ENCODE assay signal across 8 mouse cellular contexts in genomic region chr19:46761247-46761946, GRCm38 (mm10). TPM values are rescaled to one million over a fixed set of nuclear protein-coding genes. Genes with fewer than 3 reads are reported as not detected.
DNase-seq lines count a peak whose midpoint lies in the region; ATAC-seq and TF ChIP-seq lines count a peak whose summit lies in the region.

Gene Cnnm2 (plus strand): TSS chr19:46761596.

- no peaks in the 10 kb centered on the region for H3K36me3 ChIP-seq in embryonic facial prominence, embryonic 13.5 days
- H3K36me3 ChIP-seq in kidney, adult 2 months (ENCODE audit: control insufficient read depth, insufficient read depth, low read length), result no peaks in the 10 kb centered on the region
- H3K36me3 ChIP-seq in limb, embryonic 12.5 days, result no peaks in the 10 kb centered on the region
- H3K36me3 ChIP-seq in midbrain, embryonic 15.5 days (replicated peaks), result no peaks in the 10 kb centered on the region
- H3K36me3 ChIP-seq in spleen, adult 2 months (ENCODE audit: control insufficient read depth, insufficient read depth, low read length), result no peaks in the 10 kb centered on the region

- H3K27ac ChIP-seq in embryonic facial prominence, embryonic 13.5 days, result peak within 1 kb of the TSS; percentile 72
- H3K27ac ChIP-seq in kidney, adult 2 months (ENCODE audit: insufficient read depth, low read depth, low read length), result peak within 1 kb of the TSS; percentile 54
- H3K27ac ChIP-seq in limb, embryonic 12.5 days, result no peak within 1 kb of the TSS
- peak within 1 kb of the TSS; percentile 95 for H3K27ac ChIP-seq in midbrain, embryonic 15.5 days
- H3K27ac ChIP-seq in spleen, adult 2 months (ENCODE audit: insufficient read depth, low read length), result peak within 1 kb of the TSS; percentile 69

- peaks cover 49% of the 10 kb centered on the region for H3K27me3 ChIP-seq in embryonic facial prominence, embryonic 13.5 days
- H3K27me3 ChIP-seq in kidney, adult 2 months (replicated peaks; ENCODE audit: control insufficient read depth, insufficient read depth, low read length), result no peaks in the 10 kb centered on the region
- H3K27me3 ChIP-seq in limb, embryonic 12.5 days, result peaks cover 51% of the 10 kb centered on the region
- peaks cover 2% of the 10 kb centered on the region for H3K27me3 ChIP-seq in midbrain, embryonic 15.5 days (replicated peaks)
- H3K27me3 ChIP-seq in spleen, adult 2 months (ENCODE audit: control insufficient read depth, insufficient read depth, low read length), result peaks cover 8% of the 10 kb centered on the region

- peak; percentile 38 for TF ChIP-seq POLR2A in kidney, adult 2 months (IDR thresholded peaks at IDR 0.05; ENCODE audit: low read depth, low read length)
- TF ChIP-seq POLR2A in spleen, adult 2 months (IDR thresholded peaks at IDR 0.05; ENCODE audit: low read depth, low read length), result no peak

- H3K4me3 ChIP-seq in embryonic facial prominence, embryonic 13.5 days, result peak within 1 kb of the TSS; percentile 77
- peak within 1 kb of the TSS; percentile 63 for H3K4me3 ChIP-seq in kidney, adult 2 months (ENCODE audit: insufficient read depth, low read depth, low read length)
- peak within 1 kb of the TSS; percentile 79 for H3K4me3 ChIP-seq in limb, embryonic 12.5 days (replicated peaks)
- peak within 1 kb of the TSS; percentile 87 for H3K4me3 ChIP-seq in midbrain, embryonic 15.5 days
- H3K4me3 ChIP-seq in spleen, adult 2 months (ENCODE audit: extremely low read depth, insufficient read depth, insufficient read length), result peak within 1 kb of the TSS; percentile 94

- DNase-seq in 3134 (ENCODE audit: extremely low read depth, insufficient read length, low spot score), result peak; percentile 99
- DNase-seq in adrenal gland, postnatal 36 days, result peak; percentile 100
- DNase-seq in heart, adult 18-20 months, result peak; percentile 100
- peak; percentile 100 for DNase-seq in kidney, adult 2 months
- DNase-seq in spleen, adult 2 months (ENCODE audit: low read depth in 1 of 2, low spot score in 2 of 2), result peak; percentile 99 to 100

- H3K9me3 ChIP-seq in embryonic facial prominence, embryonic 13.5 days, result no peaks in the 10 kb centered on the region
- H3K9me3 ChIP-seq in limb, embryonic 12.5 days, result no peaks in the 10 kb centered on the region
- no peaks in the 10 kb centered on the region for H3K9me3 ChIP-seq in midbrain, embryonic 15.5 days

- WGBS in embryonic facial prominence, embryonic 13.5 days, result under 1% methylated on average over 56 of the region's 59 CpGs
- WGBS in kidney, adult 2 months, result under 1% methylated on average over 59 of the region's 59 CpGs
- WGBS in limb, embryonic 12.5 days, result under 1% methylated on average over 59 of the region's 59 CpGs
- 0% methylated on average over 50 of the region's 59 CpGs for WGBS in midbrain, embryonic 15.5 days
- 1% methylated on average over 59 of the region's 59 CpGs for WGBS in spleen, adult 2 months

- peak within 1 kb of the TSS; percentile 100 for H3K4me2 ChIP-seq in embryonic facial prominence, embryonic 13.5 days
- H3K4me2 ChIP-seq in limb, embryonic 12.5 days, result peak within 1 kb of the TSS; percentile 99
- H3K4me2 ChIP-seq in midbrain, embryonic 15.5 days, result peak within 1 kb of the TSS; percentile 96

- ATAC-seq in embryonic facial prominence, embryonic 13.5 days (ENCODE audit: insufficient number of reproducible peaks, insufficient read depth, low FRiP score, low TSS enrichment, low read depth), result peak; percentile 96
- ATAC-seq in limb, embryonic 12.5 days (ENCODE audit: insufficient number of reproducible peaks, insufficient read depth, low FRiP score, low TSS enrichment, low read depth), result peak; percentile 97
- peak; percentile 98 for ATAC-seq in midbrain, embryonic 15.5 days (replicated peaks)

- no peak for TF ChIP-seq CTCF in kidney, adult 2 months (conservative IDR thresholded peaks at IDR 0.05; ENCODE audit: insufficient read depth, insufficient read length, low read depth, low read length)
- no peak for TF ChIP-seq CTCF in spleen, adult 2 months (IDR thresholded peaks at IDR 0.05; ENCODE audit: extremely low read depth, insufficient read depth, insufficient read length, insufficient replicate concordance)

- H3K9ac ChIP-seq in embryonic facial prominence, embryonic 13.5 days, result peak within 1 kb of the TSS; percentile 75
- peak within 1 kb of the TSS; percentile 66 for H3K9ac ChIP-seq in limb, embryonic 12.5 days (replicated peaks)
- H3K9ac ChIP-seq in midbrain, embryonic 15.5 days, result peak within 1 kb of the TSS; percentile 86

- H3K4me1 ChIP-seq in embryonic facial prominence, embryonic 13.5 days, result peaks cover 28% of the 10 kb centered on the region
- H3K4me1 ChIP-seq in kidney, adult 2 months (ENCODE audit: control insufficient read depth, insufficient read depth, low read length), result peaks cover 17% of the 10 kb centered on the region; the same call in 1 of the 2 replicates
- peaks cover 22% of the 10 kb centered on the region for H3K4me1 ChIP-seq in limb, embryonic 12.5 days (replicated peaks)
- H3K4me1 ChIP-seq in midbrain, embryonic 15.5 days, result peaks cover 37% of the 10 kb centered on the region
- peaks cover 6% of the 10 kb centered on the region for H3K4me1 ChIP-seq in spleen, adult 2 months (ENCODE audit: control insufficient read depth, insufficient read depth, insufficient read length)

RNA-seq across cellular contexts. Expression of gene Cnnm2, which starts in this region (rescaled TPM):
- 10 to 100 TPM; 23.7 to 39.4 TPM for total RNA-seq in adrenal gland, postnatal 36 days (2021)
- polyA plus RNA-seq in embryonic facial prominence, embryonic 13.5 days (2015; fragmentation: Nextera tagmentation; extraction: Ambion mirVana), result 3.4 and 4.6 TPM in 2 replicates
- 1 to 10 TPM; 5.7 to 6.7 TPM for total RNA-seq in heart, adult 18-20 months (2021)
- polyA plus RNA-seq in kidney, adult 2 months (2012; rRNA removed), result 26.4 and 36.1 TPM in 2 replicates
- 2.8 and 2.9 TPM in 2 replicates for polyA plus RNA-seq in limb, embryonic 12.5 days (2016; fragmentation: Nextera tagmentation; extraction: Ambion mirVana)
- 7.8 and 10.1 TPM in 2 replicates for polyA plus RNA-seq in midbrain, embryonic 15.5 days (2015; fragmentation: Nextera tagmentation; extraction: Ambion mirVana)
- 5.5 and 7.7 TPM in 2 replicates for polyA plus RNA-seq in spleen, adult 2 months (2012; rRNA removed)
